Mouse (Mus musculus): Measurements from ENCODE around the gene Adam22. TPM values are rescaled to one million over a fixed set of nuclear protein-coding genes. Genes with fewer than 3 reads are reported as not detected.

Gene Adam22
- polyA plus RNA-seq, 1 experiment from 2014 or later: 0.24 TPM

- Histone ChIP-seq H3K36me3 (replicated peaks) (no peaks in the 10 kb centered on the region), H3K4me1 (replicated peaks) (no peaks in the 10 kb centered on the region), H3K27ac (replicated peaks) (no peak overlapping the region), H3K9ac (no peak overlapping the region), H3K4me2 (no peak overlapping the region), H3K9me3 (replicated peaks) (no peaks in the 10 kb centered on the region), H3K4me3 (replicated peaks) (no peak overlapping the region), H3K27me3 (no peaks in the 10 kb centered on the region)
- ATAC-seq (ENCODE audit: insufficient read depth): no peak
- WGBS (ENCODE audit: insufficient replicate concordance): 61% methylated on average over 2 of the region's 2 CpGs
Observed at GRCm38 (mm10) chr5:8312324-8312723, 55.6 kb downstream of the Adam22 start.

GRCm38 (mm10) chr5:8310907-8311306 is 57.1 kb downstream of the Adam22 start:
- 70% methylated on average over 4 of the region's 4 CpGs for WGBS (ENCODE audit: insufficient replicate concordance)
- Histone ChIP-seq H3K4me3 (replicated peaks) (no peak overlapping the region), H3K36me3 (replicated peaks) (no peaks in the 10 kb centered on the region)

GRCm38 (mm10) chr5:8297719-8298419 is 70.1 kb downstream of the Adam22 start:
- Histone ChIP-seq H3K4me3 (replicated peaks) (no peak overlapping the region), H3K4me1 (replicated peaks) (no peaks in the 10 kb centered on the region), H3K36me3 (replicated peaks) (no peaks in the 10 kb centered on the region), H3K27ac (replicated peaks) (no peak overlapping the region), H3K9me3 (replicated peaks) (no peaks in the 10 kb centered on the region), H3K9ac (no peak overlapping the region), H3K4me2 (no peak overlapping the region), H3K27me3 (no peaks in the 10 kb centered on the region)
- no peak for ATAC-seq (ENCODE audit: insufficient read depth)
- 64% methylated on average over 10 of the region's 10 CpGs for WGBS (ENCODE audit: insufficient replicate concordance)

More at GRCm38 (mm10) chr5:8310907-8311306, 57.1 kb downstream of the Adam22 start:
- H3K9ac ChIP-seq: no peak overlapping the region
- H3K27me3 ChIP-seq: no peaks in the 10 kb centered on the region
- H3K4me1 ChIP-seq (replicated peaks): no peaks in the 10 kb centered on the region
- no peak for ATAC-seq (ENCODE audit: insufficient read depth)
- H3K27ac ChIP-seq (replicated peaks): no peak overlapping the region
- H3K9me3 ChIP-seq (replicated peaks): no peaks in the 10 kb centered on the region
- no peak overlapping the region for H3K4me2 ChIP-seq

GRCm38 (mm10) chr5:8293287-8293686 is 74.7 kb downstream of the Adam22 start:
- Histone ChIP-seq H3K9ac (no peak overlapping the region), H3K27me3 (no peaks in the 10 kb centered on the region), H3K9me3 (replicated peaks) (no peaks in the 10 kb centered on the region), H3K27ac (replicated peaks) (no peak overlapping the region), H3K4me2 (no peak overlapping the region), H3K36me3 (replicated peaks) (no peaks in the 10 kb centered on the region), H3K4me1 (replicated peaks) (no peaks in the 10 kb centered on the region), H3K4me3 (replicated peaks) (no peak overlapping the region)
- WGBS (ENCODE audit: insufficient replicate concordance): 25% methylated on average over 1 of the region's 1 CpGs
- no peak for ATAC-seq (ENCODE audit: insufficient read depth)

- H3K4me2 ChIP-seq: no peak overlapping the region
- H3K9me3 ChIP-seq (replicated peaks): no peaks in the 10 kb centered on the region
- no peaks in the 10 kb centered on the region for H3K27me3 ChIP-seq
- no peaks in the 10 kb centered on the region for H3K36me3 ChIP-seq (replicated peaks)
- no peak overlapping the region for H3K27ac ChIP-seq (replicated peaks)
- no peak overlapping the region for H3K9ac ChIP-seq
- no peak overlapping the region for H3K4me3 ChIP-seq (replicated peaks)
- WGBS (ENCODE audit: insufficient replicate concordance): 55% methylated on average over 1 of the region's 1 CpGs
- ATAC-seq (ENCODE audit: insufficient read depth): no peak
- no peaks in the 10 kb centered on the region for H3K4me1 ChIP-seq (replicated peaks)
Observed at GRCm38 (mm10) chr5:8291496-8291895, 76.5 kb downstream of the Adam22 start.

GRCm38 (mm10) chr5:8289678-8290614 is 78.0 kb downstream of the Adam22 start:
- Histone ChIP-seq H3K4me1 (replicated peaks) (no peaks in the 10 kb centered on the region), H3K4me3 (replicated peaks) (no peak overlapping the region), H3K9ac (no peak overlapping the region), H3K27ac (replicated peaks) (no peak overlapping the region), H3K27me3 (no peaks in the 10 kb centered on the region), H3K9me3 (replicated peaks) (no peaks in the 10 kb centered on the region), H3K4me2 (no peak overlapping the region), H3K36me3 (replicated peaks) (no peaks in the 10 kb centered on the region)
- 41% methylated on average over 6 of the region's 6 CpGs for WGBS (ENCODE audit: insufficient replicate concordance)
- no peak for ATAC-seq (ENCODE audit: insufficient read depth)

- ATAC-seq (ENCODE audit: insufficient read depth): no peak
- Histone ChIP-seq H3K27ac (replicated peaks) (no peak overlapping the region), H3K27me3 (no peaks in the 10 kb centered on the region), H3K9me3 (replicated peaks) (no peaks in the 10 kb centered on the region), H3K9ac (no peak overlapping the region), H3K4me1 (replicated peaks) (no peaks in the 10 kb centered on the region), H3K4me3 (replicated peaks) (no peak overlapping the region), H3K36me3 (replicated peaks) (no peaks in the 10 kb centered on the region), H3K4me2 (no peak overlapping the region)
- WGBS (ENCODE audit: insufficient replicate concordance): 64% methylated on average over 5 of the region's 5 CpGs
Observed at GRCm38 (mm10) chr5:8284123-8284522, 83.8 kb downstream of the Adam22 start.

GRCm38 (mm10) chr5:8276141-8276540 is 91.8 kb downstream of the Adam22 start:
- H3K9me3 ChIP-seq (replicated peaks): no peaks in the 10 kb centered on the region
- H3K4me1 ChIP-seq (replicated peaks): no peaks in the 10 kb centered on the region
- H3K27me3 ChIP-seq: no peaks in the 10 kb centered on the region
- no peak overlapping the region for H3K9ac ChIP-seq
- WGBS (ENCODE audit: insufficient replicate concordance): 35% methylated on average over 1 of the region's 1 CpGs
- no peak overlapping the region for H3K4me2 ChIP-seq
- no peak for ATAC-seq (ENCODE audit: insufficient read depth)
- H3K27ac ChIP-seq (replicated peaks): no peak overlapping the region
- no peaks in the 10 kb centered on the region for H3K36me3 ChIP-seq (replicated peaks)
- H3K4me3 ChIP-seq (replicated peaks): no peak overlapping the region

- H3K36me3 ChIP-seq (replicated peaks): no peaks in the 10 kb centered on the region
- H3K4me3 ChIP-seq (replicated peaks): no peak overlapping the region
- H3K27me3 ChIP-seq: no peaks in the 10 kb centered on the region
- H3K4me1 ChIP-seq (replicated peaks): no peaks in the 10 kb centered on the region
- no peak overlapping the region for H3K9ac ChIP-seq
- H3K9me3 ChIP-seq (replicated peaks): no peaks in the 10 kb centered on the region
- 88% methylated on average over 1 of the region's 1 CpGs for WGBS (ENCODE audit: insufficient replicate concordance)
- H3K4me2 ChIP-seq: no peak overlapping the region
- no peak overlapping the region for H3K27ac ChIP-seq (replicated peaks)
- no peak for ATAC-seq (ENCODE audit: insufficient read depth)
Observed at GRCm38 (mm10) chr5:8257366-8257765, 110.6 kb downstream of the Adam22 start.

GRCm38 (mm10) chr5:8256487-8256886 is 111.5 kb downstream of the Adam22 start:
- Histone ChIP-seq H3K9ac (no peak overlapping the region), H3K9me3 (replicated peaks) (no peaks in the 10 kb centered on the region), H3K27ac (replicated peaks) (no peak overlapping the region), H3K27me3 (no peaks in the 10 kb centered on the region), H3K4me2 (no peak overlapping the region), H3K36me3 (replicated peaks) (no peaks in the 10 kb centered on the region), H3K4me1 (replicated peaks) (no peaks in the 10 kb centered on the region), H3K4me3 (replicated peaks) (no peak overlapping the region)
- ATAC-seq (ENCODE audit: insufficient read depth): no peak
- 54% methylated on average over 4 of the region's 4 CpGs for WGBS (ENCODE audit: insufficient replicate concordance)

GRCm38 (mm10) chr5:8244696-8245095 is 123.3 kb downstream of the Adam22 start:
- no peaks in the 10 kb centered on the region for H3K4me1 ChIP-seq (replicated peaks)
- WGBS (ENCODE audit: insufficient replicate concordance): 66% methylated on average over 7 of the region's 7 CpGs

More at GRCm38 (mm10) chr5:8244696-8245095, 123.3 kb downstream of the Adam22 start:
- Histone ChIP-seq H3K36me3 (replicated peaks) (no peaks in the 10 kb centered on the region), H3K27ac (replicated peaks) (no peak overlapping the region), H3K9ac (no peak overlapping the region), H3K9me3 (replicated peaks) (no peaks in the 10 kb centered on the region), H3K4me2 (no peak overlapping the region), H3K4me3 (replicated peaks) (no peak overlapping the region), H3K27me3 (no peaks in the 10 kb centered on the region)
- ATAC-seq (ENCODE audit: insufficient read depth): no peak

All from liver, embryonic 15.5 days (tissue).